Comparison of ENCODE assay signal across 22 mouse cellular contexts in the genomic region with DNA sequence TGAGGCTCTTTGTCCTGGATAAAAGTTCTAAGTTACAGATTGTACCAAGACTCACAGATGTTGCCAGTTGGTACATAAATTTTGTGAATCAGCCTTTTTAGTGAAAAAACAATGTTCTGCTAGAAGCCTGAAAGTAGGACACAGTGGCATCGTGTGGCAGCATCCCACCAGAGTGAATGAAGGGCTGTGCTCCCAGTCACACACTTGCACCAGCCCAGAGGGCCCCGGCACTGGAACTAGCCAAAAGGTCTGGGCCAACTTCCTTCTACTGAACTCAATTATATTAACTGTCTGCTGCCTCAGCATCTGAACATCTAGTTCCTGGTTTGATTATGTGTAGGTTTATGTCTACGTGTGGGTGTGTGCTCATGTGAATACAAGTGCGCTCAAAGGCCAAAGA.
"Had no signal": no experiment of that assay in that cellular context is flagged by ENCODE, and none has a peak within 500 bp of the region (broad histone marks: within the 10 kb centered on the region; RNA-seq: fewer than 3 reads in every experiment).

No protein-coding gene starts in this region.

- H3K27ac ChIP-seq: limb, embryonic 12.5 days; limb, embryonic 15.5 days; liver, embryonic 15.5 days; lung, embryonic 15.5 days; midbrain, embryonic 12.5 days; midbrain, embryonic 15.5 days; neural tube, embryonic 12.5 days; neural tube, embryonic 15.5 days; stomach, embryonic 15.5 days had no signal

- DNase-seq: kidney, adult 18-20 months; kidney, adult 9 months; kidney, postnatal 14 days; left cerebral cortex, postnatal 4 days; lung, adult 18-20 months; lung, postnatal 10 days; lung, postnatal 4 days; retina, postnatal 1 day; right cerebral cortex, postnatal 25 days; spleen, adult 18-20 months; thymus, adult 18-20 months; thymus, postnatal 14 days; thymus, postnatal 4 days had no signal

- H3K4me1 ChIP-seq: midbrain, embryonic 12.5 days; midbrain, embryonic 15.5 days; stomach, embryonic 15.5 days had no signal

- H3K4me3 ChIP-seq: limb, embryonic 12.5 days; limb, embryonic 15.5 days; liver, embryonic 15.5 days; lung, embryonic 15.5 days; midbrain, embryonic 12.5 days; midbrain, embryonic 15.5 days; neural tube, embryonic 12.5 days; neural tube, embryonic 15.5 days; stomach, embryonic 15.5 days had no signal
